Mouse (Mus musculus) testis, adult 2 months (tissue): ENCODE measurements around the gene Dot1l. TPM values are rescaled to one million over a fixed set of nuclear protein-coding genes. Genes with fewer than 3 reads are reported as not detected.

ENCODE experiments used
- H3K27ac ChIP-seq: fragments of 200-500 bp; 2 replicates; pipeline ENCODE4 v1.5.1; 2012; ENCODE audit warnings: low read depth, low read length; ENCODE audit not compliant: control insufficient read depth, insufficient read depth
- H3K27me3 ChIP-seq: fragments of 200-500 bp; 2 replicates; pipeline ENCODE4 v1.6.1; 2012; ENCODE audit warnings: mild to moderate bottlenecking, low read length, moderate library complexity; ENCODE audit not compliant: control insufficient read depth, insufficient read depth
- H3K36me3 ChIP-seq: fragments of 200-500 bp; 2 replicates; pipeline ENCODE4 v1.6.1; 2012; ENCODE audit warnings: mild to moderate bottlenecking, low read length; ENCODE audit not compliant: control insufficient read depth, insufficient read depth
- H3K4me1 ChIP-seq: fragments of 200-500 bp; 2 replicates; pipeline ENCODE4 v1.6.1; 2012; ENCODE audit warnings: low read length; ENCODE audit not compliant: control insufficient read depth, insufficient read depth
- H3K4me3 ChIP-seq: fragments of 200-500 bp; 2 replicates; pipeline ENCODE4 v1.5.1; 2012; ENCODE audit warnings: low read depth, mild to moderate bottlenecking, low read length, moderate library complexity, mixed read lengths; ENCODE audit not compliant: control insufficient read depth
- CTCF ChIP-seq: fragments of 200-500 bp; IDR thresholded peaks from 2 replicates; pipeline ENCODE4 v1.5.1; 2012; ENCODE audit warnings: low read depth, mild to moderate bottlenecking, inconsistent platforms, low read length, moderate library complexity; ENCODE audit not compliant: control insufficient read depth, insufficient read depth, insufficient replicate concordance
- POLR2A ChIP-seq: fragments of 200-500 bp; IDR thresholded peaks from 2 replicates; pipeline ENCODE4 v1.6.1; 2012; ENCODE audit warnings: low read depth, mild to moderate bottlenecking, inconsistent platforms, low read length, moderate library complexity; ENCODE audit not compliant: control insufficient read depth
- polyA plus RNA-seq: library from polyadenylated mRNA; depleted of rRNA; stranded (reverse); fragments of >200 nt; gene quantifications from 2 replicates; pipeline ENCODE4 v1.2.3, GENCODE M21; 2012

Gene Dot1l
- polyA plus RNA-seq, 1 experiment = 189 TPM

DNA sequence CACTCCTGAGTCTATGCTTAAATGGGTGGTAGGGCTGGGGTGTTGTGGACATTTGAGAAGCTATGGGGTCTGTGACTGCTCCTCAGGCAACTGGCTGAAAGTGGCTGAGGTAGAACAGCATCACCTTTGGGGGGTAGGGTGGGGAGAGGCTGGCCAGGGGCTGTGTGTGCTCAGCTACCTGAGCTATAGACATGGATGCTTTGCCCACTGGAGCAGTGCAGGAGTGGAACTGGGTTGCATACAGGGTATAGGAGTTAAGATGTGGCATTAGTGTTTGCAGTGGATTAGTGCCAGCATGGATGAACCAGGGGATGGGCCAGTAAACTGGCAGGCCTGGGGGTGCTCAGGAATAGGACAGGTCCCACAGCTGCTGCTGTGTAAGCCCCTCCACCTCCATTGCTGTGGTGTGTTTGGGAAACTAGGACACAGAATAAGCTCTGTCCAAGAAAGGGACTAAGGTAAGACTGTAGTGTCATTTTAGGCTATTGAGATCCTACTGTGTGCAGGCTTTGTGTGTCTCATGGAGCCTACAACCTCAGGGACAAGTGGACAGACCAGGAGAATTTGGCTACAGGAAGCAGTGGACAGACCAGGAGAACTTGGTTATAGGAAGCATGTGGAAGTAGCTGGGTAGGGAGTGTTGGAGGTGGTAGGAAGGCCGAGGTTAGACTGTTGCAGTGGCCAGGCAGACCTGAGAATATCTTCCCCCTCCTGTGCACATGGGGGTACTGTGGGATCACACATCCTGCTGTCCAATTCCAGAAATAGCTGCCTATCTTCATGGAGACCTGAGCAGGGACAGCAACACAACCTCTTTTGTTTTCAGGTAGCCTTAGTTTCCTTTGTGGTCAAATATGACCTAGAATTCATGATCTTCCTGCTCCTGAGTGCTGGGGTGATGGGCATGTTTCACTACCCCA, 74.6 kb downstream of the Dot1l start:
- H3K4me3 ChIP-seq = no peak overlapping the region
- TF ChIP-seq POLR2A (no peak), CTCF (no peak)
- no peaks in the 10 kb centered on the region for H3K36me3 ChIP-seq
- H3K4me1 ChIP-seq = peaks cover 16% of the 10 kb centered on the region
- no peak overlapping the region for H3K27ac ChIP-seq
- no peaks in the 10 kb centered on the region for H3K27me3 ChIP-seq

DNA sequence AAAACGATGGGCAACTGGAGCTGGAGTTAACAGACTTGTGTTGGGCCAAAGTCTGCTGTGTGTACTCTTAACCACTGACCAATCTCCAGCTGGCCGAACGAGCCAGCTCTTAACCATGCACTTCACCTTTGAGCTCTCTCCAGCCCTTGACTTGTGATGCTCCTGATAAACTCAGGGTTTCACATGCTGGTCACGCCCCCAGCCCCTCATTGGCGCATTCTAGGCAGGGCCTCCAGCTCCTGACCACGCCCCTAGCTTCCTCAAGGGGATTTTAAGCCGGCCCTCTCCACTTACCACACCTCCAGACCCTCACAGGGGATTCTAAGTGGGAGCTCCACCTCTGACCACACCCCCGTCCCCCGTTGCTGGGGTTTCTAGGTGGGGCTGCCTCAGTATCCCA, 76.1 kb downstream of the Dot1l start:
- TF ChIP-seq POLR2A (no peak), CTCF (no peak)
- H3K27me3 ChIP-seq = no peaks in the 10 kb centered on the region
- H3K4me1 ChIP-seq = peaks cover 26% of the 10 kb centered on the region
- H3K36me3 ChIP-seq = no peaks in the 10 kb centered on the region
- no peak overlapping the region for H3K4me3 ChIP-seq
- H3K27ac ChIP-seq = no peak overlapping the region

DNA sequence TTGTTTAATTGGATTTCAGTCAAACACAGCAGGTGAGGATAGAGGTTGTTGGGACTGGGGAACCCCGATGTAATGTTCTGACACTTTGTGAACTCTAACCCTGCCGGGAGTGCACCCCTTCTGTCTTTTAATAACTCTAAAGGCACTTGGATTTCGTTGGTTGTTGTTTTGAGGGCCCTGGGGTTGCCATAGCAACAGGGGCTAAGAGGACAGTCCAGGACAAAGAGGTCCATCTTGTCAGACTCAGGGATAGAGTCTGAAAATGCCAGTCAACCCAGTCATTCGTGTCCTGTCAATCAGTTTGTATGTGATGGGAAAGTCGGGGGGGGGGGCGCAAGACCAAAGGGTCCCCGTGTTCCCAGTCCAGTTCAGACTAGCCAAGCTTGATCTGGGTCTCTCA, 77.8 kb downstream of the Dot1l start:
- Histone ChIP-seq H3K36me3 (no peaks in the 10 kb centered on the region), H3K4me1 (peaks cover 31% of the 10 kb centered on the region), H3K4me3 (no peak overlapping the region), H3K27me3 (no peaks in the 10 kb centered on the region), H3K27ac (no peak overlapping the region)
- no peak for TF ChIP-seq CTCF
- no peak for TF ChIP-seq POLR2A

DNA sequence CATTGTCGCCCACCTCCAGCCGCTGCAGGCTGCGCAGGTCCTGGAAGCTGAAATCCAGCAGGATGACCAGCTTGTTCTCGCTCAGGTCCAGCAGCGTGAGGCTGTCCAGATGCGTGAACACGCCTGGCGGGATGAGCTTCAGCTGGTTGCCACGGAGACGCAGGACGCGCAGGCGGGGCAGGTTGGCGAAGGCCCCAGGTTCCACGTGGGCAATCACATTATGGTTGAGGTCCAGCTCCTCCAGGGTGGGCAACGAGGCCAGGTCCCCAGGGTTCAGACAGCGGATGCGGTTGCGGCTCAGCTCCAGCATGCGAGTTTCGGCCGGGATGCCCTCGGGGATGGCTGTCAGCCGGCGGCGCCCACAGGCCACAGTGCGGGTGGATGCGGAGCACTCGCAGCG, 80.6 kb downstream of the Dot1l start:
- H3K27ac ChIP-seq = no peak overlapping the region
- peaks cover 28% of the 10 kb centered on the region for H3K4me1 ChIP-seq
- no peak for TF ChIP-seq POLR2A
- no peak for TF ChIP-seq CTCF
- no peaks in the 10 kb centered on the region for H3K36me3 ChIP-seq
- no peaks in the 10 kb centered on the region for H3K27me3 ChIP-seq
- no peak overlapping the region for H3K4me3 ChIP-seq

DNA sequence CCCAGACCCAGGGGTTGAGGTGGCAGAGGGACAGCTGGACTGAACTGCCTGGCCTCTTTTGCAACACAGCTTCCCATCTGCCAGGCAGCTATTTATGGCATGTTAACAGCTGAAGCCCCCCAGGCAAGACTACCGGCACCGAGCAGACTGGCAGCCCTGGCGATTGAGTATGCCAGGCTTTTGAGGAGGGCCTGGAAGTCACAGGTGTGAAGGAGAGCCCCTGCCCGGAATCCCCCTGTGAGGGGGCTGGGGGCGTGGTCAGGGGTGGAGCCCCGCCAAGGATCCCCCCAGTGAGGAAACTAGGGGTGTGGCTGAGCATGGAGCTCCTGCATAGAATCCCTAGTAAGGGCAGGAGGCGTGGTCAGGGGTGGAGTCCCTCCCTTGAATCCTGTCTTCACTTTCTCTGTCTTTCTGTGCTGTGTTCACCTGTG, 82.0 kb downstream of the Dot1l start:
- H3K4me1 ChIP-seq = peaks cover 22% of the 10 kb centered on the region
- H3K36me3 ChIP-seq = no peaks in the 10 kb centered on the region
- TF ChIP-seq POLR2A (no peak), CTCF (no peak)
- H3K27me3 ChIP-seq = no peaks in the 10 kb centered on the region
- H3K4me3 ChIP-seq = no peak overlapping the region
- H3K27ac ChIP-seq = no peak overlapping the region

DNA sequence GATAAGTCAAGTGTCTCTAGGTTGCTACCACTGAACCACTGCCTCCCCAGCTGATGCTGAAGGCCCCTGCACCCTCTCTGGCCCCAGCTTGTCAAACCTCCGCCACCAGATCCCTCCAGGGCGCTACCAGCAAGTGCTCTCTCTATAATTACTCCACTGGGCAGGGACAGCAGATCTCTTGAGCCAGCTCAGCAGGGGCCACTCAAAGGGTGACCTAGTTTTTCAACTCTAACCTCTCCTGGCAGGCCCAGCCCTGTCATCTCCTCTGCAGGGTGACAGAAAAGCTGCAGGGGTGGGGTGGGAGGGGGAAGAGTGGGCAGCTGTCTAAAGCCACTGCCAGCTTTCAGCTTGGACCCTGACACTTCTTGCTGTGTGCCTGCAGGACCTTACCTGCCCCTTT, 82.8 kb downstream of the Dot1l start:
- no peaks in the 10 kb centered on the region for H3K36me3 ChIP-seq
- H3K27ac ChIP-seq = no peak overlapping the region
- H3K27me3 ChIP-seq = no peaks in the 10 kb centered on the region
- H3K4me1 ChIP-seq = peaks cover 22% of the 10 kb centered on the region
- H3K4me3 ChIP-seq = no peak overlapping the region
- TF ChIP-seq CTCF = no peak
- TF ChIP-seq POLR2A = no peak

DNA sequence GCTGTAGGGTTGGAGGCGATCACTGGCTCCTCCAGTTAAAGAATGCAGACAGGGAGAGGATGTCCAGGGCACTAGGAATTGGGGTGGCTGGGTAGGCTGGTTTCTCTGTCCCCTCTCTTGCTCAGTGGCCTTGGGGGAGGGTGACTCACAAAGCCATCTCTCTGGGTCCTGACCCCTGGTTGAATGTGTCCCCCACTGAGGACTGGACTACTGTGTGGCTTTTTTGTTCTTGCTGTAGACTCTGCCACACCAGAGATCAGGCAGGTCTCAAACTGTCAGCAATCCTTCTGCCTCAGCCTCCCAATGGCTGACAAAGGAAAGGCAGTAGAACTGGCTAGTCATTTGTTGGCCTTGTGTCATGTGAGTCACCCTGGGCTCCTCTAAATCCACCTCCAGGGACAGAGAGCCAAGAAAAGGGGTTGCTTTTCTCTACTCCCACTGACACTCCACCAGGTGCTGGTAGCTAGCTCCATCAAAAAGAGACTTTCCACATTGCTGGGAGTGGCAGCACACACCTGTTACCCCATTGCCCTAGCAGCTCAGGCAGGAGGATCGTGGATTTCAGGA, 83.4 kb downstream of the Dot1l start:
- H3K36me3 ChIP-seq = no peaks in the 10 kb centered on the region
- H3K27ac ChIP-seq = no peak overlapping the region
- H3K4me1 ChIP-seq = peaks cover 23% of the 10 kb centered on the region
- no peak overlapping the region for H3K4me3 ChIP-seq
- TF ChIP-seq CTCF (no peak), POLR2A (no peak)
- no peaks in the 10 kb centered on the region for H3K27me3 ChIP-seq
